Mouse (Mus musculus) intestine, embryonic 15.5 days (tissue): Measurements from ENCODE around the gene Zfp330. TPM values are rescaled to one million over a fixed set of nuclear protein-coding genes. Genes with fewer than 3 reads are reported as not detected.

Experiments
- polyA plus RNA-seq: library from polyadenylated mRNA; unstranded; fragments of >200 nt; fragmentation: Nextera tagmentation; extraction: Ambion mirVana; gene quantifications from 2 replicates; pipeline ENCODE4 v1.2.1, GENCODE M21; 2015

Zfp330 gene
- polyA plus RNA-seq, 1 experiment from 2014 or later = 63.7 TPM

Other genes with a start within 250 kb of the Zfp330 start
- 1.0 and 1.2 TPM in 2 replicates for gene Rnf150, start 89.2 kb upstream of the Zfp330 start, polyA plus RNA-seq